Mouse (Mus musculus) heart, embryonic 14.5 days (tissue): ENCODE results near the gene Mylk. TPM values are rescaled to one million over a fixed set of nuclear protein-coding genes. Genes with fewer than 3 reads are reported as not detected.

Experiments used
- ATAC-seq: fragments of 200-750 bp; cut with Nextera tagmentation; 2 replicates; pipeline ENCODE4 v1.8.0; 2017; ENCODE audit warnings: low read depth, moderate TSS enrichment; ENCODE audit not compliant: insufficient number of reproducible peaks, insufficient read depth, low FRiP score
- H3K27ac ChIP-seq, 2 experiments: fragments of 200-500 bp in 1 of 2; fragments of 300-500 bp in 1 of 2; sonication (generic) in 1 of 2; replicated peaks in 1 of 2; 2 replicates each; pipeline ENCODE4 v1.5.1; 2012 to 2014; ENCODE audit warnings: low read depth in 2 of 2, low read length in 2 of 2, control low read depth in 1 of 2, mild to moderate bottlenecking in 1 of 2, mixed read lengths in 1 of 2; ENCODE audit not compliant: control insufficient read depth in 1 of 2, insufficient read depth in 1 of 2
- H3K27me3 ChIP-seq: fragments of 300-500 bp; sonication (generic); 2 replicates; pipeline ENCODE4 v1.6.1; 2014; ENCODE audit warnings: mild to moderate bottlenecking, low read length, control low read depth; ENCODE audit not compliant: control insufficient read depth, insufficient read depth
- H3K36me3 ChIP-seq: fragments of 300-500 bp; sonication (generic); 2 replicates; pipeline ENCODE4 v1.6.1; 2014; ENCODE audit warnings: mild to moderate bottlenecking, control low read depth, low read length, mixed read lengths; ENCODE audit not compliant: control insufficient read depth, insufficient read depth
- H3K4me1 ChIP-seq, 2 experiments: fragments of 200-500 bp in 1 of 2; fragments of 300-500 bp in 1 of 2; sonication (generic) in 1 of 2; 2 replicates each; pipeline ENCODE4 v1.6.1; 2012 to 2014; ENCODE audit warnings: low read length in 2 of 2, control low read depth in 1 of 2, mixed read lengths in 1 of 2; ENCODE audit not compliant: control insufficient read depth in 2 of 2, insufficient read depth in 2 of 2
- H3K4me2 ChIP-seq: fragments of 300-500 bp; sonication (generic); 2 replicates; pipeline ENCODE4 v1.6.1; 2014; ENCODE audit warnings: mild to moderate bottlenecking, low read length
- H3K4me3 ChIP-seq, 2 experiments: fragments of 200-500 bp in 1 of 2; fragments of 300-500 bp in 1 of 2; sonication (generic) in 1 of 2; 2 replicates each; pipeline ENCODE4 v1.5.1; 2012 to 2014; ENCODE audit warnings: low read length in 2 of 2, mild to moderate bottlenecking in 2 of 2, control low read depth in 1 of 2, low read depth in 1 of 2, moderate library complexity in 1 of 2; ENCODE audit not compliant: control insufficient read depth in 1 of 2, insufficient read depth in 1 of 2
- H3K9ac ChIP-seq: fragments of 300-500 bp; sonication (generic); 2 replicates; pipeline ENCODE4 v1.6.1; 2014; ENCODE audit warnings: mild to moderate bottlenecking, low read length
- H3K9me3 ChIP-seq: fragments of 300-500 bp; sonication (generic); 2 replicates; pipeline ENCODE4 v1.6.1; 2016; ENCODE audit warnings: low read length, control low read depth; ENCODE audit not compliant: control insufficient read depth
- WGBS: fragments of 180-500 bp; shearing (Covaris S2); extraction: QIAGEN DNeasy Blood & Tissue Kit; methylation state at CpG from one replicate; pipeline ENCODE4 v1.1.7; 2014; 5-methylcytosine and 5-hydroxymethylcytosine counted together
- polyA plus RNA-seq: library from polyadenylated mRNA; unstranded; fragments of >200 nt; fragmentation: Nextera tagmentation; extraction: Ambion mirVana; gene quantifications from 2 replicates; pipeline ENCODE4 v1.2.1, GENCODE M21; 2014

The Mylk gene
- polyA plus RNA-seq, 1 experiment from 2014 or later, result 8.5 TPM

- H3K27me3 ChIP-seq, result no peaks in the 10 kb centered on the region
- whole genome bisulfite sequencing, result 80% methylated on average over 18 of the region's 18 CpGs
- H3K36me3 ChIP-seq, result no peaks in the 10 kb centered on the region
- H3K4me1 ChIP-seq, result peaks cover 0 to 2% of the 10 kb centered on the region in 2 experiments; a peak in 1 of 4 replicates
- H3K4me2 ChIP-seq, result no peak overlapping the region
- H3K27ac ChIP-seq, result no peak overlapping the region
- no peaks in the 10 kb centered on the region for H3K9me3 ChIP-seq
- ATAC-seq, result no peak
- no peak overlapping the region for H3K9ac ChIP-seq
- no peak overlapping the region for H3K4me3 ChIP-seq
Measured at GRCm38 (mm10) chr16:34880031-34880778, 135.2 kb downstream of the Mylk start.

GRCm38 (mm10) chr16:34880815-34881214 lies 135.8 kb downstream of the Mylk start:
- Histone ChIP-seq H3K9me3 (no peaks in the 10 kb centered on the region), H3K4me2 (no peak overlapping the region), H3K36me3 (no peaks in the 10 kb centered on the region), H3K27me3 (no peaks in the 10 kb centered on the region), H3K4me3 (no peak overlapping the region), H3K9ac (no peak overlapping the region), H3K27ac (no peak overlapping the region), H3K4me1 (peaks cover 0 to 2% of the 10 kb centered on the region in 2 experiments; a peak in 1 of 4 replicates)
- 62% methylated on average over 4 of the region's 4 CpGs for WGBS
- no peak for ATAC-seq

- no peak for ATAC-seq
Measured at GRCm38 (mm10) chr16:34887037-34887436, 142.0 kb downstream of the Mylk start.

GRCm38 (mm10) chr16:34894016-34894415 lies 149.0 kb downstream of the Mylk start:
- no peak for ATAC-seq
- no peaks in the 10 kb centered on the region for H3K27me3 ChIP-seq
- H3K4me1 ChIP-seq, result no peaks in the 10 kb centered on the region
- no peaks in the 10 kb centered on the region for H3K36me3 ChIP-seq
- WGBS, result 84% methylated on average over 3 of the region's 3 CpGs
- H3K4me3 ChIP-seq, result no peak overlapping the region
- no peaks in the 10 kb centered on the region for H3K9me3 ChIP-seq
- H3K4me2 ChIP-seq, result no peak overlapping the region
- no peak overlapping the region for H3K27ac ChIP-seq
- H3K9ac ChIP-seq, result no peak overlapping the region

More at GRCm38 (mm10) chr16:34887037-34887436, 142.0 kb downstream of the Mylk start:
- Histone ChIP-seq H3K4me3 (no peak overlapping the region), H3K4me1 (no peaks in the 10 kb centered on the region), H3K4me2 (no peak overlapping the region), H3K9me3 (no peaks in the 10 kb centered on the region), H3K9ac (no peak overlapping the region), H3K36me3 (no peaks in the 10 kb centered on the region), H3K27ac (no peak overlapping the region), H3K27me3 (no peaks in the 10 kb centered on the region)
- WGBS, result 74% methylated on average over 1 of the region's 1 CpGs

- Histone ChIP-seq H3K4me3 (no peak overlapping the region), H3K9ac (no peak overlapping the region), H3K4me1 (peaks cover 8 to 10% of the 10 kb centered on the region in 2 experiments), H3K27me3 (no peaks in the 10 kb centered on the region), H3K36me3 (no peaks in the 10 kb centered on the region), H3K27ac (no peak overlapping the region), H3K9me3 (no peaks in the 10 kb centered on the region), H3K4me2 (no peak overlapping the region)
- ATAC-seq, result no peak
- WGBS, result 81% methylated on average over 10 of the region's 10 CpGs
Measured at GRCm38 (mm10) chr16:34895916-34896315, 150.9 kb downstream of the Mylk start.

GRCm38 (mm10) chr16:34896996-34897395 lies 152.0 kb downstream of the Mylk start:
- no peak overlapping the region for H3K4me3 ChIP-seq
- H3K4me1 ChIP-seq, result peaks cover 17% of the 10 kb centered on the region in 2 experiments
- no peaks in the 10 kb centered on the region for H3K27me3 ChIP-seq
- no peaks in the 10 kb centered on the region for H3K9me3 ChIP-seq
- WGBS, result 66% methylated on average over 3 of the region's 3 CpGs
- no peaks in the 10 kb centered on the region for H3K36me3 ChIP-seq
- no peak overlapping the region for H3K27ac ChIP-seq
- no peak overlapping the region for H3K9ac ChIP-seq
- ATAC-seq, result no peak
- H3K4me2 ChIP-seq, result no peak overlapping the region

- no peak overlapping the region for H3K4me3 ChIP-seq
- H3K9me3 ChIP-seq, result no peaks in the 10 kb centered on the region
- no peak overlapping the region for H3K4me2 ChIP-seq
- peaks cover 18% of the 10 kb centered on the region in 2 experiments for H3K4me1 ChIP-seq
- H3K9ac ChIP-seq, result no peak overlapping the region
- no peaks in the 10 kb centered on the region for H3K27me3 ChIP-seq
- H3K27ac ChIP-seq, result no peak overlapping the region
- no peaks in the 10 kb centered on the region for H3K36me3 ChIP-seq
- WGBS, result 76% methylated on average over 7 of the region's 7 CpGs
- no peak for ATAC-seq
Measured at GRCm38 (mm10) chr16:34898057-34898789, 153.2 kb downstream of the Mylk start.
